Mouse (Mus musculus): ENCODE measurements around the gene Ston2.

GRCm38 (mm10) chr12:91585206-91585605 lies 203.0 kb downstream of the Ston2 start:
- TF ChIP-seq GATA1 (IDR thresholded peaks at IDR 0.05; ENCODE audit: borderline replicate concordance, low read length) (no peak), CTCF (IDR thresholded peaks at IDR 0.05; ENCODE audit: low read depth, low read length) (no peak)

All from G1E (cell line).